Mouse (Mus musculus) limb, embryonic 12.5 days (tissue): ENCODE measurements around the gene Ttf2. TPM values are rescaled to one million over a fixed set of nuclear protein-coding genes. Genes with fewer than 3 reads are reported as not detected.

Source experiments
- ATAC-seq: fragments of 200-750 bp; cut with Nextera tagmentation; 2 replicates; pipeline ENCODE4 v1.8.0; 2017; ENCODE audit warnings: low read depth, moderate TSS enrichment; ENCODE audit not compliant: insufficient number of reproducible peaks, insufficient read depth, low FRiP score, low TSS enrichment
- H3K27ac ChIP-seq: fragments of 300-500 bp; sonication (generic); 2 replicates; pipeline ENCODE4 v1.5.1; 2016; ENCODE audit warnings: mild to moderate bottlenecking, moderate library complexity
- H3K27me3 ChIP-seq: fragments of 300-500 bp; sonication (generic); 2 replicates; pipeline ENCODE4 v1.6.1; 2016; ENCODE audit warnings: mild to moderate bottlenecking, moderate library complexity
- H3K36me3 ChIP-seq: fragments of 300-500 bp; sonication (generic); 2 replicates; pipeline ENCODE4 v1.6.1; 2016; ENCODE audit warnings: mild to moderate bottlenecking, moderate library complexity
- H3K4me1 ChIP-seq: fragments of 300-500 bp; sonication (generic); replicated peaks from 2 replicates; pipeline ENCODE4 v1.6.1; 2016
- H3K4me2 ChIP-seq: fragments of 300-500 bp; sonication (generic); 2 replicates; pipeline ENCODE4 v1.6.1; 2016; ENCODE audit warnings: mild to moderate bottlenecking, moderate library complexity
- H3K4me3 ChIP-seq: fragments of 300-500 bp; sonication (generic); replicated peaks from 2 replicates; pipeline ENCODE4 v1.5.1; 2016; ENCODE audit warnings: mild to moderate bottlenecking
- H3K9ac ChIP-seq: fragments of 300-500 bp; sonication (generic); replicated peaks from 2 replicates; pipeline ENCODE4 v1.6.1; 2016; ENCODE audit warnings: mild to moderate bottlenecking, moderate library complexity
- H3K9me3 ChIP-seq: fragments of 300-500 bp; sonication (generic); 2 replicates; pipeline ENCODE4 v1.6.1; 2016; ENCODE audit warnings: mild to moderate bottlenecking, moderate library complexity
- WGBS: fragments of 180-500 bp; shearing (Covaris S2); methylation state at CpG from one replicate; pipeline ENCODE4 v1.1.7; 2016; 5-methylcytosine and 5-hydroxymethylcytosine counted together
- polyA plus RNA-seq: library from polyadenylated mRNA; unstranded; fragments of >200 nt; fragmentation: Nextera tagmentation; extraction: Ambion mirVana; gene quantifications from 2 replicates; pipeline ENCODE4 v1.2.1, GENCODE M21; 2016

Ttf2 gene
- polyA plus RNA-seq, 1 experiment from 2014 or later, result 25.5 TPM

DNA sequence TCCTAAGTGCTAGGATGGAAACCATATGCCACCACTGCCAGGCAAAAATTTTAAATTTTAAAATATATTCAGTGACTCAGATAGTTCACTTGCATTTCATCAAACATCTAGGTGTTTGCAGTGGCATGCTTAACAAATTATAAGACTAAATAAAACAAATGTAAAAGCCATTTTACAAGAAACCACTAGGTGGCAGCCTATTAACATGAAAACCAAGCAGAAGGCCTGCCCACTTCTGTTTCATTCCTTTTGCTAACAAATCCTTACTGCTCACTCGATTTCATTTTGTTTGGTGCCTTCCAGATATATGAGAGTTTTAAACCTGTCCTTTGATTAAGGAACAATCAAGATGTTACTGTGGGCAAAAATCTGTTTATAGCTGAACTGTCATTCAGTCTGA lies 4.4 kb upstream of the Ttf2 start:
- H3K9ac ChIP-seq, result no peak overlapping the region
- no peak overlapping the region for H3K27ac ChIP-seq
- WGBS, result 7% methylated on average over 1 of the region's 1 CpGs
- H3K9me3 ChIP-seq, result no peaks in the 10 kb centered on the region
- H3K36me3 ChIP-seq, result no peaks in the 10 kb centered on the region
- peaks cover 4% of the 10 kb centered on the region for H3K4me1 ChIP-seq
- H3K27me3 ChIP-seq, result no peaks in the 10 kb centered on the region
- no peak overlapping the region for H3K4me2 ChIP-seq
- no peak for ATAC-seq
- H3K4me3 ChIP-seq, result no peak overlapping the region

DNA sequence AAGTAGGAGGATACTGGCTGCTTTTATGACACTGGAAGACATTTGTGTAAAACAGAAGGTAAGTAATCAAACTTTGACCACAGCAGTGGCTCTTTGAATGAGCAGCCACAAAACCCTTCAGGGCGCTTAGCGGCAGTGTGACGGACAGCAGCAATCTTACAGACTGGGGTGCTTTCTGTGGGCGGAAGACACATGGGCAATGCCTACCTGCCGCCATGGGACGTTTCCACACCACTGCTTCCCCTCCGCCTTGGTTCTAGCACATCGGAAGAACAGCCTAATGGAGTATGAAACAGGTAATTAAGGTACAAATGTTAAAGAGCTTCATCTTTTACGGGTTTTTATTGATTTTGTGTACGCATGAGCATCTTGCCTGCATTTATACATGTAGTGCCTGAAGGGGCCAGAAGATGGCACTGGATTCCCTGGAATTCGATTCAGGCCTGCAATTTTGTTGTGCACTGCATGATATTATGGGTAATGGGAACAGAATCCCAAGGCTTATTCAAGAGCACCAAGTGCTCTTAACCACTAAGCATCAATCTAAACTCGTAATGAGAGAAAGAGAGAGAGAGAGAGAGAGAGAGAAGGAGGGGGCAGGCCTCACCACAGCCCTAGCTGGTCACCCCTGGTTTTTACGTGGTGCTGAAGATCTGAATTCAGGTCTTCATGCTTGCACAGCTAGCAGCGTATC lies 5.5 kb downstream of the Ttf2 start:
- 80% methylated on average over 14 of the region's 14 CpGs for WGBS
- no peak for ATAC-seq

DNA sequence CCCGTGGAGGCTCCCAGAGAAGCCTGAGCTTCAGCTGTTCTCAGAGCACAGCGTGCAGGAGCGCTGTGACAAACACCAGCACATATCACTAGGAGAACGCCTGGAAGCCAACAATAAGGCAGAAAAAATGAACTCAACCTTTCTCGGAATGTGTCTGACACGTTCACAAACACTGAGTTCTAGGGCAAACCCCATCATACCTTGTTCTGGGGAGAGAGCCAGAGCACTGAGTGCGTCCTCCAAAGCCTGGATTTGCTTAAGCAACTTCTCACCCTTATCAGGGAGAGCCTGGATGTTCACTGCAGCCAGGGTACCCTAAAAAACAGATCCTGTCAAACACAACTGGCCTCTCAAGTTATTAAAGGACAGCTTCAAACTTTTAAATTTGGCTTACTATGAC lies 8.0 kb downstream of the Ttf2 start:
- Histone ChIP-seq H3K27me3 (no peaks in the 10 kb centered on the region), H3K4me2 (no peak overlapping the region), H3K4me3 (no peak overlapping the region), H3K4me1 (no peaks in the 10 kb centered on the region), H3K27ac (no peak overlapping the region), H3K9ac (no peak overlapping the region), H3K36me3 (peaks cover 83% of the 10 kb centered on the region), H3K9me3 (no peaks in the 10 kb centered on the region)
- no peak for ATAC-seq
- WGBS, result 87% methylated on average over 7 of the region's 7 CpGs

More for the DNA sequence above, 5.5 kb downstream of the Ttf2 start:
- Histone ChIP-seq H3K9me3 (no peaks in the 10 kb centered on the region), H3K9ac (no peak overlapping the region), H3K36me3 (peaks cover 59% of the 10 kb centered on the region), H3K4me2 (no peak overlapping the region), H3K4me1 (peaks cover 4% of the 10 kb centered on the region), H3K4me3 (no peak overlapping the region), H3K27ac (no peak overlapping the region), H3K27me3 (no peaks in the 10 kb centered on the region)

DNA sequence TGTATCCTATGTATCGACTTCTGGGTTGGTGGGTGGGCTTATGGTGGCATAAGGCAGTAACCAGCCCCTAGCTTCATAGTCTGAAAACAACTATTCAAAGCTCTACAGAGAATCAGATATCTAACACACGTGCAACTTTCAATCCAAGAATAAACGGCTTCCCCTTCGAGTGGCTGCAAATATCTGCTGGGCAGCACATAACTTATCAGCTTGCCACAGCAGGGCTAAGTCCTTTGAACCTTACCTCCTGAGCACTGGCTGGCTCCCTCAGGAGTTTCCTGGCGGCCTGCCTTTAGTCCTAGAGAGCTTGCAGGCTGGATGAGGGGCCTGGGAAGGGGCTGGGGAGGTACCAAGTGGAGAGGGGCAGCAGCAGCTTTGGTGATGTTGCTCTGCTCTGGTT lies 8.5 kb downstream of the Ttf2 start:
- Histone ChIP-seq H3K27ac (no peak overlapping the region), H3K4me3 (no peak overlapping the region), H3K36me3 (peaks cover 84% of the 10 kb centered on the region), H3K9ac (no peak overlapping the region), H3K27me3 (no peaks in the 10 kb centered on the region), H3K9me3 (no peaks in the 10 kb centered on the region), H3K4me1 (no peaks in the 10 kb centered on the region), H3K4me2 (no peak overlapping the region)
- WGBS, result 78% methylated on average over 5 of the region's 5 CpGs
- no peak for ATAC-seq

DNA sequence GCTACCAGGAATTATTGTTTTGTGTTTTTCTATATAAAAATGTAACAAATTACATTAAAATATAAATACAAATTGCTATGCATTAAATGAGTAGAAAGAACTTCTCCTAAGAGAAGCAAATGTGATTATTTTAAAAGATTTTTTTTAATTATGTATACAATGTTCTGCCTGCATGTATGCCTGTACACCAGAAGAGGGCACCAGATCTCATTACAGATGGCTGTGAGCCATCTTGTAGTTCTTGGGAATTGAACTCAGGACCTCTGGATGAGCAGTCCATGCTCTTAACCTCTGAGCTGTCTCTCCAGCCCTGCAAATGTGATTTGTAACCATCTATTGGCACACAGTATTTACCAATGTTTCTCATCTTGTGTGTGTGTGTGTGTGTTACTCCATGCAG lies 14.8 kb downstream of the Ttf2 start:
- Histone ChIP-seq H3K36me3 (peaks cover 95% of the 10 kb centered on the region), H3K4me1 (no peaks in the 10 kb centered on the region)
- ATAC-seq, result no peak

DNA sequence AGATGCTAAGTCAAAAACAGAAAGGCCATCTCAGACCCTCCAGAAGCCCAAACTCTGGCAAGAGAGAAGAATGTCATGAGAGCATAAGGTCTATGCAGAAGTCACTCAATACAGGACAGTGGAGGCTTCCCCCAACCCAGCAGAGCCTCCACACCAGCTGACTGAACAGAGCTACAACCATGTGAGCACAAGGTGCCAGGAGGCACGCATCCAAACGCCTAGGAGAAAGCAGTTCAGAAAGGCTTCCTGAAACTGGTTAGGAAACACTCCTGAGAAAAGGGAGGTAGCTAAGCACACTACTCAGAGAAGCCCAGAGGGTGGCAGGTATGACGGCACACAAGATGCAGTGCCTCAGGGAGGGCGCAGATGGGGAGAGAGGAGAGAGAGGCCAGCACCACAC lies 17.9 kb downstream of the Ttf2 start:
- peaks cover 94% of the 10 kb centered on the region for H3K36me3 ChIP-seq
- H3K9me3 ChIP-seq, result no peaks in the 10 kb centered on the region
- no peak overlapping the region for H3K27ac ChIP-seq
- ATAC-seq, result no peak
- 82% methylated on average over 4 of the region's 4 CpGs for WGBS
- H3K9ac ChIP-seq, result no peak overlapping the region
- H3K4me3 ChIP-seq, result no peak overlapping the region
- no peaks in the 10 kb centered on the region for H3K4me1 ChIP-seq
- no peak overlapping the region for H3K4me2 ChIP-seq
- no peaks in the 10 kb centered on the region for H3K27me3 ChIP-seq

More for the DNA sequence above, 14.8 kb downstream of the Ttf2 start:
- Histone ChIP-seq H3K27ac (no peak overlapping the region), H3K4me2 (no peak overlapping the region), H3K9ac (no peak overlapping the region), H3K27me3 (no peaks in the 10 kb centered on the region), H3K4me3 (no peak overlapping the region), H3K9me3 (no peaks in the 10 kb centered on the region)

DNA sequence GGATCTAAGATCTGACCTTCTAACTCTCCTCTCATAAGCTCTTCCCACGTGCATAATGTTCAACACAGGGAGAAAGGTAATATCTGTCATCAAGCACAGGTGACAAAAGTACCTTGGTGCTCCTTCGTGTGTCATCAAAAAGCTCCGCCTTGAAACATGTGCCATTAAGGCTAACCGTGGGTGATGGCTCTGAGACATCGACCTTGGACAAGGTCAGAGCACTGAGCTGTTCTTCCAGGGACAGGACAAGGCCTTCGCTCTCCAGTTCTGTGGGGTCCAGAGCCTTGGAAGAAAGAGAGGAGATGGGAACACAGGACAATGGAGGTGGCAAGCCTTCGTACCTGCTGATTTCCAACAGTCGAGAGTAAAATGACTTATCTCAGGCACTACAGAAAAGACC lies 22.2 kb downstream of the Ttf2 start:
- no peak overlapping the region for H3K4me3 ChIP-seq
- H3K27me3 ChIP-seq, result no peaks in the 10 kb centered on the region
- no peak overlapping the region for H3K27ac ChIP-seq
- H3K4me2 ChIP-seq, result no peak overlapping the region
- no peaks in the 10 kb centered on the region for H3K4me1 ChIP-seq
- no peak overlapping the region for H3K9ac ChIP-seq
- WGBS, result 91% methylated on average over 8 of the region's 8 CpGs
- no peaks in the 10 kb centered on the region for H3K9me3 ChIP-seq
- H3K36me3 ChIP-seq, result peaks cover 96% of the 10 kb centered on the region
- ATAC-seq, result no peak

DNA sequence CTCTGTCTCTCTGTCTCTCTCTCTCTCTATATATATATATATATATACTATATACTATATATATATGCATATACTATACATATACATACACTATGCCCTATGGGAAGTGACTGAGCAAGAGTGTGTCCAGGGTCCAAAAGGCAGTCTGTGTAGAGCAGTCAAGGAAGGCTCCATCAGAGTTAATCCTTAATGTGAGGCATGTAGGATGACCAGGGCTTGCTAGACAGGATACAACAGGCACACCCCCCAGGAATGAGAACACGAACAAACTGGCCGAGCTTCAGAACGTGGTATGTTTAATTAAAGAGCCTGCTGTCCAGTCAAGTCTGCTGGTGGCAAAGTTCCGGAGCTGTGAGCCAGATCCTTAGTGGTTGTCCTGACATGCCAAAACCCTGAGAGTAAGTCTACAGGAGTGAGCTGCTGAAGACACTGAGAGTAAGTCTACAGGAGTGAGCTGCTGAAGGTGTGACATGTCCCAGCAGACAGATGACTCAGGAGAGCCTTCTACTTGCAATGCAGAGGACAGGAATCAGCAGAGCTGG lies 28.9 kb downstream of the Ttf2 start:
- Histone ChIP-seq H3K27me3 (no peaks in the 10 kb centered on the region), H3K27ac (no peak overlapping the region), H3K9ac (no peak overlapping the region), H3K4me3 (no peak overlapping the region), H3K36me3 (peaks cover 94% of the 10 kb centered on the region), H3K4me1 (no peaks in the 10 kb centered on the region), H3K4me2 (no peak overlapping the region), H3K9me3 (no peaks in the 10 kb centered on the region)
- ATAC-seq, result no peak
- WGBS, result 85% methylated on average over 4 of the region's 4 CpGs

DNA sequence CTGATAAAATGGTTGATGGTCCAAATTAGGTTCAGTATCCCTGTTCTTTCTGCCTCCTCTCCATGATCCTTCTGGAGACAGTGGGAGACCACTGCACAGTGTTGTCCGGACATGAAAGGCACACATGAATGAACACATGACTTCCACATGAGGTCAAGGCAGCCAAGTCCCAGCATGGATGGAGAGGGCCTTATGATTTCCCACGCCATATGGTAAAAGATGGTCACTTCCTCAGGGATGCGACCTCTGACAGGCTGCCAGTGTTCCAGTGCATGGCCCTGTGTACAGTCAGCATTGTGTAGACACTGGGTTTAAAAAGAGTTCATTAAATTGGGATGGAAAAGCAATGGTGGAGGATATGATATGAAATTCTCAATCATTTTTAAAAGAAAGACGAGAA lies 31.3 kb downstream of the Ttf2 start:
- peaks cover 89% of the 10 kb centered on the region for H3K36me3 ChIP-seq
- H3K4me2 ChIP-seq, result no peak overlapping the region
- H3K9me3 ChIP-seq, result no peaks in the 10 kb centered on the region
- no peak overlapping the region for H3K9ac ChIP-seq
- H3K4me1 ChIP-seq, result no peaks in the 10 kb centered on the region
- 93% methylated on average over 4 of the region's 4 CpGs for WGBS
- no peak for ATAC-seq
- H3K4me3 ChIP-seq, result no peak overlapping the region
- H3K27me3 ChIP-seq, result no peaks in the 10 kb centered on the region
- H3K27ac ChIP-seq, result no peak overlapping the region

DNA sequence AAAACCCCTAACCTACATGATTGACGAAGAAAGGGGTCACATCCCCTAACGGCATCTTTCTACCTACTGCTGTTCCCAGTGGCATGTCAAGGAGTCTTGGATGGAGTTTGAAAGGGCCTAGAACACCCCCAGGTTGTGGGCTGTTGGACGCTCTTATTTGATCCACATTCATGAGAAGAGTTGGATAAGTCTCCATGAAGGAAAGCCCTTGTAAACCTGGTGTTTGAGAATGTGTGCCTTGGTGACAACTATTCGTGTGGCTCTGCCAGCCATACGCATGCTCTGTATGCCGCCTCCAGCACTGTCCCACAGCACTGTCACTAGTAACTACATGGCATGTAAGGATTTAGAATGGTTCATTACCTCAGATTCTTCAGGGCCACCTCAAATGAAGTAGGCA lies 33.3 kb downstream of the Ttf2 start:
- Histone ChIP-seq H3K4me2 (no peak overlapping the region), H3K4me3 (no peak overlapping the region), H3K36me3 (peaks cover 95% of the 10 kb centered on the region), H3K9me3 (no peaks in the 10 kb centered on the region), H3K27me3 (no peaks in the 10 kb centered on the region), H3K9ac (no peak overlapping the region), H3K27ac (no peak overlapping the region), H3K4me1 (no peaks in the 10 kb centered on the region)
- no peak for ATAC-seq
- WGBS, result 95% methylated on average over 6 of the region's 6 CpGs

DNA sequence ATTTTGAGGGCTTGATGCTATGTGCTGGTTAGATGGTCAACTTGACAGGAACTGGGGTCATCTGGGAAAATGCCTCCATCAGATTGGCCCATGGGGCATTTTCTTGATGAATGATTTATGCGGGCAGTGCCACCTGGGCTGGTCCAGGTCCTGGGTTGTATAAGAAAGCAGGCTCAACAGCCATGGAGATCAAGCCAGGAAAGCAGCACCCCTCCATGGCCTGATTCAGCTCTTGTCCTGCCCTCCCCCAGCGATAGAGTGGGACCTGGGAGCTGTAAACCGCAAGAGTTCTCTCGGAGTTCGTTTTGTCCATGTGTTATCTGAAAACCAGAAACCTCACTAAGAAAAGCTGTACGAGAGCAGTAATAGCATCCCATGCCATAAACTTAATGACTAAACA lies 33.9 kb downstream of the Ttf2 start:
- H3K27me3 ChIP-seq, result no peaks in the 10 kb centered on the region
- no peak overlapping the region for H3K27ac ChIP-seq
- H3K9ac ChIP-seq, result no peak overlapping the region
- H3K4me3 ChIP-seq, result no peak overlapping the region
- no peaks in the 10 kb centered on the region for H3K4me1 ChIP-seq
- 63% methylated on average over 6 of the region's 6 CpGs for WGBS
- H3K9me3 ChIP-seq, result no peaks in the 10 kb centered on the region
- no peak overlapping the region for H3K4me2 ChIP-seq
- ATAC-seq, result no peak
- H3K36me3 ChIP-seq, result peaks cover 95% of the 10 kb centered on the region
